Mouse (Mus musculus): ENCODE results near the gene Gm3486. TPM values are rescaled to one million over a fixed set of nuclear protein-coding genes. Genes with fewer than 3 reads are reported as not detected.
"Not testable (repeated sequence)": the region's sequence is repeated elsewhere in the genome, so short reads cannot be mapped to it uniquely, and the experiment has no call there.

The Gm3486 gene
- not detected in 2 replicates for polyA plus RNA-seq (2014; fragmentation: Nextera tagmentation; extraction: Ambion mirVana)

GRCm38 (mm10) chr14:41489385-41489784 is at the start of gene Gm3486:
Gene Gm3486, minus strand, starts transcription at chr14:41489485.
- H3K4me3 ChIP-seq (replicated peaks; ENCODE audit: low read length); H3K27me3 ChIP-seq (ENCODE audit: control insufficient read depth, insufficient read depth, low read length); H3K36me3 ChIP-seq (replicated peaks; ENCODE audit: control insufficient read depth, insufficient read depth); H3K9ac ChIP-seq; H3K27ac ChIP-seq; H3K4me2 ChIP-seq (replicated peaks); H3K4me1 ChIP-seq (replicated peaks; ENCODE audit: control insufficient read depth, insufficient read depth, low read length); ATAC-seq (ENCODE audit: low FRiP score); H3K9me3 ChIP-seq (ENCODE audit: control insufficient read depth, low read length); DNase-seq (ENCODE audit: low spot score): not testable (repeated sequence)

GRCm38 (mm10) chr14:41524695-41525094 is 35.4 kb upstream of the Gm3486 start:
- H3K4me2 ChIP-seq (replicated peaks); DNase-seq (ENCODE audit: low spot score); H3K4me1 ChIP-seq (replicated peaks; ENCODE audit: control insufficient read depth, insufficient read depth, low read length); H3K4me3 ChIP-seq (replicated peaks; ENCODE audit: low read length); H3K9ac ChIP-seq; H3K9me3 ChIP-seq (ENCODE audit: control insufficient read depth, low read length); H3K36me3 ChIP-seq (replicated peaks; ENCODE audit: control insufficient read depth, insufficient read depth); H3K27me3 ChIP-seq (ENCODE audit: control insufficient read depth, insufficient read depth, low read length); ATAC-seq (ENCODE audit: low FRiP score); H3K27ac ChIP-seq: not testable (repeated sequence)
- WGBS, result 82% methylated on average over 1 of the region's 1 CpGs

GRCm38 (mm10) chr14:41520683-41521082 is 31.4 kb upstream of the Gm3486 start:
- H3K36me3 ChIP-seq (replicated peaks; ENCODE audit: control insufficient read depth, insufficient read depth); H3K4me1 ChIP-seq (replicated peaks; ENCODE audit: control insufficient read depth, insufficient read depth, low read length); H3K27ac ChIP-seq; H3K9me3 ChIP-seq (ENCODE audit: control insufficient read depth, low read length); H3K4me2 ChIP-seq (replicated peaks); DNase-seq (ENCODE audit: low spot score); H3K4me3 ChIP-seq (replicated peaks; ENCODE audit: low read length); H3K27me3 ChIP-seq (ENCODE audit: control insufficient read depth, insufficient read depth, low read length); H3K9ac ChIP-seq; ATAC-seq (ENCODE audit: low FRiP score): not testable (repeated sequence)
- WGBS, result 77% methylated on average over 5 of the region's 5 CpGs

- WGBS, result no CpG with 5 or more reads among the region's 2 CpGs
- ATAC-seq (ENCODE audit: low FRiP score); H3K36me3 ChIP-seq (replicated peaks; ENCODE audit: control insufficient read depth, insufficient read depth); H3K27ac ChIP-seq; H3K4me3 ChIP-seq (replicated peaks; ENCODE audit: low read length); H3K9ac ChIP-seq; H3K4me2 ChIP-seq (replicated peaks); H3K27me3 ChIP-seq (ENCODE audit: control insufficient read depth, insufficient read depth, low read length); H3K9me3 ChIP-seq (ENCODE audit: control insufficient read depth, low read length); H3K4me1 ChIP-seq (replicated peaks; ENCODE audit: control insufficient read depth, insufficient read depth, low read length); DNase-seq (ENCODE audit: low spot score): not testable (repeated sequence)
These were observed 35.9 kb downstream of the Gm3486 start, which contains the start of gene Gm7954 for GRCm38 (mm10) chr14:41453418-41453817. Gene Gm7954, minus strand, starts transcription at chr14:41453518.

Other genes with a start within 250 kb of the Gm3486 start
- gene Gm2832, start 210.7 kb downstream of the Gm3486 start, polyA plus RNA-seq (2014; fragmentation: Nextera tagmentation; extraction: Ambion mirVana), result 0.17 and 0.60 TPM in 2 replicates
- not detected in 2 replicates for gene Gm5798, start 140.9 kb downstream of the Gm3486 start, polyA plus RNA-seq (2014; fragmentation: Nextera tagmentation; extraction: Ambion mirVana)
- gene Gm7945, start 103.1 kb downstream of the Gm3486 start, polyA plus RNA-seq (2014; fragmentation: Nextera tagmentation; extraction: Ambion mirVana), result 0.20 TPM in 1 of 2 replicates, not detected in the other
- not detected in 2 replicates for gene Gm6482, start 81.2 kb downstream of the Gm3486 start, polyA plus RNA-seq (2014; fragmentation: Nextera tagmentation; extraction: Ambion mirVana)
- gene Gm7954, start 36.0 kb downstream of the Gm3486 start, polyA plus RNA-seq (2014; fragmentation: Nextera tagmentation; extraction: Ambion mirVana), result not detected in 2 replicates
- gene Gm7970, start 66.1 kb upstream of the Gm3486 start, polyA plus RNA-seq (2014; fragmentation: Nextera tagmentation; extraction: Ambion mirVana), result not detected in 2 replicates
- gene 1700049E17Rik2, start 83.7 kb upstream of the Gm3486 start, polyA plus RNA-seq (2014; fragmentation: Nextera tagmentation; extraction: Ambion mirVana), result not detected in 2 replicates
- gene Gm3072, start 135.1 kb upstream of the Gm3486 start, polyA plus RNA-seq (2014; fragmentation: Nextera tagmentation; extraction: Ambion mirVana), result not detected in 2 replicates
- gene Gm3676, start 157.0 kb upstream of the Gm3486 start, polyA plus RNA-seq (2014; fragmentation: Nextera tagmentation; extraction: Ambion mirVana), result not detected in 2 replicates
- not detected in 2 replicates for gene Gm8068, start 212.4 kb upstream of the Gm3486 start, polyA plus RNA-seq (2014; fragmentation: Nextera tagmentation; extraction: Ambion mirVana)

All from hindbrain, embryonic 14.5 days (tissue).